Mouse (Mus musculus): ENCODE measurements around the gene Slc22a4.

Slc22a4 gene

GRCm38 (mm10) chr11:54028044-54028951 is at the start of gene Slc22a4:
Gene Slc22a4 (minus strand): TSS chr11:54028090.
- peak in 1 of 2 experiments; percentile 61 for DNase-seq (ENCODE audit: low spot score in 2 of 2)

GRCm38 (mm10) chr11:54076101-54076500 is 48.2 kb upstream of the Slc22a4 start:
- DNase-seq (ENCODE audit: low spot score in 2 of 2) = no peak

- DNase-seq (ENCODE audit: low spot score in 2 of 2) = no peak
Measured at GRCm38 (mm10) chr11:54075353-54075752, 47.5 kb upstream of the Slc22a4 start.

DNA sequence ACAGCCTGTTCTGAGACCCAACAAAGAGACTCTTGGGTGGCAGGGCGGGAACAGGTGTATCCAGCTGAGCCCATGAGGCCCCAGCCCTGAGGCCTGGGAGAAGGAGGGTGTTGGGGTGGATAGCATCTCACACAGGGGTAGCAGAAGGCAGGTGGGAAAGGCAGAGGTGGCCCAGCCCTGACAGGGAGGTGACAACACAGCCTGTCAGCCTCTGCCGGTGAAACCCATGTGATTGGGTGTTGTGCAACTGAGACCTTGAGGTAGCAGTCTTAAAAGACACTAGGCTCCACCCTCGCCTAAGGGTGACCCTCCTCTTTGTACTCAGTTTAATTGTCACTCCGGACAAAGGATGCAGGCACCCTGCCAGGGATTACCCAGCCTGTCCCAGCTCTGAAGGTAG is 45.4 kb upstream of the Slc22a4 start:
- no peak for DNase-seq (ENCODE audit: low spot score in 2 of 2)

- no peak for DNase-seq (ENCODE audit: low spot score in 2 of 2)
Measured at GRCm38 (mm10) chr11:54071726-54072445, 44.0 kb upstream of the Slc22a4 start.

DNA sequence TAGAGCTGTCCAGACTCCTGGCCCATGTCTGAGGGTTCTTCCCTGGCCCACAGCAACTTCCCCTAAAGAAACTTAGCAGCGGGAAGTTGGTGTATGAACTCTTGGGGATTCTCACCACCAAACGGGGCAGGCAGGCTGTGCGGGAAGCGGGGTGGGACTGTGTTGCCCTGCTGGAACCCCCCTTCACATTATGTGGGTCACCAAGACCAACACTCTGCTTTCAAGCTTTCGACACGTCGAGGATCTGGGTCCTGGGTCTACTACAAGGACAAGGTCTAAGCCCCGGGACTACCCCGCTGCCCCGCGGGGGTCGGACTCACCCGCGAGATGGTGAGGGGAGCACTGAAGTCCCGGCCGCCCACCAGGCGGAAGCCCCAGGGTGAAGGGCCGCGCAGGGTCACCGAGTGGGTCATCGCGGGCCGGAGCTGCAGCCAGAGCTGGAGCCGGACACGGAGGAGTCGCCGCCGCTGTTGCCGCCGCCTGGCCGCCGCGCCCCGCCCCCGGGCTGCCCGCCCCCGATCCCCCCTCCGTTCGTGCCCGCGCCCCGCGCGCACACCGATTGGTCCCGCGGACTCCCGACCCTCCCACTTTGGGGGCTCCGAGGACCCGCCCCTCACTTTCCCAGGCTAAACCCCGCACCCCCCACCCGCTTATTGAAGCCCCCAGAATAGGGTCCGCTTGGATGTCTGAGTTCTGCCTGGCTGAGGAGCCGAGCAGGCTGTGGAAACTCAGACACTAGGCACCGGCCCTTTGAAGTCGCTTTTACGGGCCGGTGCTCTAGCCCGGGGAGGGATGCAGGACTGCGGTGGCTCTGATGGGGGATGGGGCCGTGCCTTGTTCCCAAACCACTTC is 40.9 kb upstream of the Slc22a4 start, which contains the start of gene Pdlim4:
TSS of gene Pdlim4 (minus strand) at position 495 of the 852 bp plus-strand sequence.
- no peak for DNase-seq (ENCODE audit: low spot score in 2 of 2)

DNA sequence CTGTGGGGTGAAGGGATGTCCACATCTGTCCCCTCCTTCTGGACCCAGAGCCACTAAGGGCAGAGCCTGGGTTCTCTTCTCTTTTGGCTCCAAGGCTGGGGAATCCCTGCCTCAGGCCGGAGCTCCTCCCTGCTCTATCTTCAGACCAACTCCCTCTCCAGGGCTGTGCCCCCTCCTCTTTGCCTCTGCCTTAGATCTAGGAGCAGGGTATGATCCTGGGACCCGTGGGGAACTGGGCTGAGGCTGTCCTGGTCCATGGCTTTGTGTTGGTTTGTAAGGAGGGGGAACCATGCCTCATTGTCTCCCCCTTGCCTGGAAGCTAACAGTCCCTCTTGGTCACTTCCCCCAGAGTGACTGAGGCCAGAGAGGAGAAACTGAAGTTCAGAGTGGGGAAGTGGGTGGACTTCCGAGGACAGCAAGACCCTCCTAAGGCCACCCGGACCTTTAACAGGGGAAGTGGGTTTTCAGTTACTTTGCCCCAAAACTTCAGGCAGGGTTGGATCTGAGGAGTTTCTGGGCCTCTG is 40.2 kb upstream of the Slc22a4 start:
- DNase-seq (ENCODE audit: low spot score in 2 of 2) = no peak

- DNase-seq (ENCODE audit: low spot score in 2 of 2) = no peak
Measured at GRCm38 (mm10) chr11:54067318-54067995, 39.6 kb upstream of the Slc22a4 start.

DNA sequence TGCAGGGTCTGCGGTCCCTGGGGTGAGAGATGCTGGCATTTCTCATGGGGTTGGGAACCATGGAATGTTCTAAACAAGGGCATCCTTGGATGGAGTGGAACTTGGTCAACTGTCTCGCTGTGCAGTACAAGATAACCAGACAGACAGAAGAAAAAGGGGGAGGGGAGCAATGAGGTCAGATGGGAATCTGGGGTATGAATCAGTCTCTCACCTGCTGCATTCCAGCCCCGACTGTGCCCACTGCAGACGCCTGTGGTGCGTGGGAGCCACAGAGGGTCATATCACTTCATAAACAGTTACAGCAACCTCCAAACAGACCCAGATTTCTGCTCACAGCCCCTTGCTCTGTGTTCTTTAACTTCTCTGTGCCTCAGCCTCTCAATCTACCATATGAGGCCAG is 38.5 kb upstream of the Slc22a4 start:
- no peak for DNase-seq (ENCODE audit: low spot score in 2 of 2)

- DNase-seq (ENCODE audit: low spot score in 2 of 2) = no peak
Measured at GRCm38 (mm10) chr11:54065915-54066178, 38.0 kb upstream of the Slc22a4 start.

DNA sequence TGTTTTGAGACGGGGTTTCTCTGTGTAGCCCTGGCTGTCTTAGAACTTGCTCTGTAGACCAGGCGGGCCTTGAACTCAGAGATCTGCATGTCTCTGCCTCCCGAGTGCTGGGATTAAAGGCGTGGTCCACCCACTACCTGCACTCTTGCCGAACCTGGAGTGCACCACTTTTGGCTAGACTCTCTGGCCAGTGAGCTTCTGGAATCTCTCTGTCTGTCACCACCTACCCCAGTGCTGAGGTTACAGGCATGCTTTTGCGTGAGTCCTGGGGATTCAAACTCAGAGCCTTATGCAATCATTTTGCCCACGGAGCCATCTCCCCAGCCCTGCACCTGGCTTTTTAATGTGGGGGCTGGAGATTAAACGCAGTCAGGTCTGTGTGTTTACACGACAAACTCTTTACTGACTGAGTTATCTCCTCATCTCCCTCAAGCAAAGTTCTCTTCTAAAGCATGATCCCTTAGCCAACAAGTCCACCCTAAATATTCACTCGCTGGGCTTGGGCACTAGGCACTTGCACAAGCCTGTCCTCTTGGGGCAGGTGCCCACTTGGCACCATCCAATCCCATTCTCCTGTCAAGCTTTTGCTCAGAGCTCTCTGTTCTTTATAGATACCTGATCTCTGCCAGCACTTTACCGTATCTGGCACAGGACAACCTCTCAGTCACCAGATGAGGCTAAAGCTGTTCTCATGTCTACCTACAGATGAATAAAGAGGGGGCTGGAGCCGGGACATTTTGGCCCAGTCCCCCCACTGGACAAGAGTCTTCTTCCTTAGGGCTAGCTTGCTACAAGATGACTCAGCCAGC is 37.4 kb upstream of the Slc22a4 start:
- DNase-seq (ENCODE audit: low spot score in 2 of 2) = no peak

DNA sequence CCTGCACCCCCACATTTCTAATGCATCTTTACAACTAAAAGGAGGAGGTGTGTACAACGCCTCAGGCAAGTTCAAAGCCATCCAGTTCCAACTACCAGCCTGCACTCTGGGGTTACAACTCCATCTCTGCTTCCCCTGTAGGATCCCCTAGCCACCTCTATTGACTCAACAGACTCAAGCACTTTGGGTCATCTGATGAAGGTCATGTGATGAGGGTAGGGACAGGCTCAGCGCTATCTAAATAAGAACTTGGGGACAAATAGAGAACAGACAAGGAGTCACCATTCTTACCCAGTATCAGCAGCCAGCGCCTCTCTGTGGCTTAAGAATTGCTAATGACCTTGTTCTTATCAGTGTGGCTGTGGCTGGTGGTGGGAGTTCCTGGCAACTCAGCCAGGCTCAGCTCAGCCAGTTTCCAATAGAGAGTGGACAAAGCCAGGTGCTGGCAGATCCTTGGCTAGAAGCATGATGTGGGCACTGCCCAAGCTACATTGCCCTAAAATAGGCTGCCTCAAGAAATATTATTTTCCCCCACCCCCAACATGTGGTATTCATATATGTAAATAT is 36.6 kb upstream of the Slc22a4 start:
- no peak for DNase-seq (ENCODE audit: low spot score in 2 of 2)

- no peak for DNase-seq (ENCODE audit: low spot score in 2 of 2)
Measured at GRCm38 (mm10) chr11:54063472-54063775, 35.5 kb upstream of the Slc22a4 start.

DNA sequence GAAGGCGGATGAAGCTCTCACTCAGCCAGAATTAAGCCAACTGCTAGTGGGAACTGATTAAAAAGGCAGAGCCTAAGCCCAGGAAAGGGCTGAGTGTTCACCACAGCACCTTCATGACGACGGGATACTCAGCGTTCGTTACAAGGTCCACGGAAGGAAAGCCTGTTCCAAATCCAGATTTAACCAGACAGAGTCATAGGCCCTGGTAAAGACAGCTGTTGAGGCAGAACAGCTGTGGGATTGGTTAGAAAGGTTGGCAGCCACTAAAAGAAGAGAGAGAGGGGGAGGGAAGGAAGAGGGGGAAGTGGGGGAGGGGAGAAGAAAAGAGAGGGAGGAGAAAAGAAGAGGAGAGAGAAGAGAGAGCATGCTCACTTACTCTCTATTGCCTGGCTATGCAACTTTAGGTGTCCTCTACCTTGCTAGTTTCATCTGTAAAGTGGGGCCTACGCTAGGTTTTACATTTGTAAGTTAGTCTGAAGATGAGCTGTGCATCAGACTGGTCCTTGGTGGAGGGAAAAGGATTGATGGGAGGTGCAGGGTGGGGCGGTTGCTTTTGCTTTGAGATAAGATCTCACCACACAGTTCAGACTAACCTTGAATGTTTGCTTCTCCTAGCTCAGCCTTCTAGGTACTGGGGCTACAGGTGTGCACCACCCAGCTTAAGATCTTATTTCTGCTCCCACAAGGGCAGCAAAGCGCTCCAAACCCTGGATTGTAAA is 35.0 kb upstream of the Slc22a4 start:
- DNase-seq (ENCODE audit: low spot score in 2 of 2) = no peak

DNA sequence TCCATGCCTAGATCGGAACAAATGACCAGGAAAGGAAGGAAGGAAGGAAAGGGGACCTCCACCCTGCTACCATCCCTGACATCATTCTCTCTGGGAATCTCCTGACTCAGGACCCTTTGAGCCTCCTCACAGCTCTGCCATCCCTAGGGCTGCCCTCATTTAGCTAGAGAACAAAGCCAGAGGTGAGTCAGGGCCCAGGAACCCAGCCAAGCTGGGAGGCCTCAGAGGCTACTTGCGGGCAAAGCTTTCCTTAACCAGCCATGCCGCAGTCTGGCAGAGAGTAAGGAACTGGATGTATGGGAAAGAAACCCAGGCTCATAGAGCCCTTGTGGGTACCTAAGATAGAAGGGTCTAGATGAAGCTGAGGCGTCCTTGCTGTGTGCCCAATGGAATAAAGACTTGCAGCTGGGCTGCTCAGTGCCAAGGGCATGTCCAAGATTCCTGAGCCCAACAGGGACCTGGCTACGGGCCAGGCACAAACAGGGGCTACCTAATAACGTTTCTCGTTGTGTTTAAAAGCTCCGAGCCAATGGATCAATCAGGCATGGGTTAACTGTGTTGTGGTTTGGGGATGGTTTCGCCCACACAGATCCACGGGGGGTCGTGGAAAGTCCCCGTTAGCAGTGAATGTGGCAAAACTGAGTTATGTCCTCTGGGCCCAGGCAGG is 34.3 kb upstream of the Slc22a4 start:
- no peak for DNase-seq (ENCODE audit: low spot score in 2 of 2)

DNA sequence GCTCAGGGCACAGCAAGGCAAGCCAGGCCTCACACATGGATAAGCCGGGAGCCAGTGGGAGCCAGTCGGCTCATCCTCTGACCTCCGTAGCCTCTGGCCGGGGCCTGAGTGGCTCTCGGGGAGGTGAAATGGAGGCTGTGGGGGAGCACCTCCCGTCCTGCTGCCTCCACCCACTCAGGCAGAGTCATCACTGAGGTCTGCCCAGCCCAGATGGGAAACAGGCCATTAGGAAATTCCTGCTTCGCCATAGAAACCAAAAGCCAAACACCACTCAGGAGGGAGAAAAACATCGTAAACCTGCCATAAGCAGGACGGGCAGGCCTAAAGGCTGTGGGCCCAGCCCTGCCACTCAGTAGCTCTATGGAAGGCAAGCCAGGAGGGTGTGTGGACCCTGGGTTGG is 32.4 kb upstream of the Slc22a4 start:
- no peak for DNase-seq (ENCODE audit: low spot score in 2 of 2)

GRCm38 (mm10) chr11:54059526-54059925 is 31.6 kb upstream of the Slc22a4 start:
- no peak for DNase-seq (ENCODE audit: low spot score in 2 of 2)

DNA sequence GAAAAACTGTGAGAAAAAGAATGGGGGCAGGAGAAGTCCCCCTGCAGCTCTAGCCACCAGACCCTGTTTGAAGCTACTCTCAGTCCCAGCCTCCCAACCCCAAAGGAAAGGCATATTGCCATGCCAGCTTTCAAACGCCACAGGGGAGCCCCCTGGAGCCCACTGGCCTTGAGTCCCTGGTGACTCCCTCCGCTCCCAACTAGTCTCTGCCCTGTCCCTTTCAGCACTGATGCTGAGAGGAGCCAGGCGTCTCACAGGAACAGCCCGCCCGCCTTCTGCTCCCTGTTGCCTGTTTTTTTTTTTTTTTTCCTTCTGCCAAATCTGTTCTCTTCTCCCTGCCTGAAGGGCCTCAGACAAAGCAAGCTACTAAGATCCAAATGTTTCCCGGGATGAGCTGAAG is 30.8 kb upstream of the Slc22a4 start:
- DNase-seq (ENCODE audit: low spot score in 2 of 2) = no peak

DNA sequence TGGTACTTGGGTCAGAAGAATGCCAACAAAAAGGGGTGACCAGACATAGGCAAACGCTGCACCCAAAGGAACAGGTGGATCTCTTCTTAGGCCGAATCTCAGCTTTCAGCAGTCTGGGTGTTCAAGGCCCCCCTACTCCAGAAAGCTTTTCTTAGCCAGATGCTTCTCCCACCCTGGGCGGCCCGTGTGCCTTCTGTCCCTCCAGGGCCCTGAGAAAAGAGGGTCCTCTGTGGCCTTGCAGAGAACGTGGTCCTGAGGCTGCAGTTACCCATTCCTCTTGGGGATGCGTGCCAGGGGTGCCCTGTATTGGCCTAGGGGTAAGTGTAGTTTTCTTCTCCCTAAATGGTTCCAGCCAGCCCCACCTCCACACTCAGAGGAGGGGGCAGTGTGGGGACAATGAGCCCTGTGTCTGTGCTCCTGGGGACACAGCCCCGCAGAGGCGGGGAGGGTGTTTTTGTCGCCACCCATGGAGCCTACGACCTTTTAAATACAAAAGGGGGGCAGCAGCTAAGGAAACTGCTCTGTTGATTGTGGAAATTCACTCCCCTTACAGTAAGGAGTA is 30.2 kb upstream of the Slc22a4 start:
- no peak for DNase-seq (ENCODE audit: low spot score in 2 of 2)

All from left cerebral cortex, adult 9 months (tissue).